Mouse (Mus musculus) stomach, embryonic 15.5 days (tissue): Measurements from ENCODE around the gene Iffo2. TPM values are rescaled to one million over a fixed set of nuclear protein-coding genes. Genes with fewer than 3 reads are reported as not detected.
"Not testable (repeated sequence)": the region's sequence is repeated elsewhere in the genome, so short reads cannot be mapped to it uniquely, and the experiment has no call there.

ENCODE experiments used
- ATAC-seq: fragments of 200-750 bp; cut with Nextera tagmentation; 2 replicates; pipeline ENCODE4 v1.8.0; 2017; ENCODE audit warnings: low read depth, moderate number of reproducible peaks, moderate TSS enrichment; ENCODE audit not compliant: insufficient read depth, low FRiP score
- H3K27ac ChIP-seq: fragments of 300-500 bp; sonication (generic); 2 replicates; pipeline ENCODE4 v1.5.1; 2015; ENCODE audit warnings: mild to moderate bottlenecking, inconsistent platforms
- H3K27me3 ChIP-seq: fragments of 300-500 bp; sonication (generic); replicated peaks from 2 replicates; pipeline ENCODE4 v1.6.1; 2015; ENCODE audit warnings: inconsistent platforms
- H3K36me3 ChIP-seq: fragments of 300-500 bp; sonication (generic); 2 replicates; pipeline ENCODE4 v1.6.1; 2015; ENCODE audit warnings: inconsistent platforms
- H3K4me1 ChIP-seq: fragments of 300-500 bp; sonication (generic); 2 replicates; pipeline ENCODE4 v1.6.1; 2015; ENCODE audit warnings: inconsistent platforms
- H3K4me2 ChIP-seq: fragments of 300-500 bp; sonication (generic); 2 replicates; pipeline ENCODE4 v1.6.1; 2015; ENCODE audit warnings: mild to moderate bottlenecking, inconsistent platforms
- H3K4me3 ChIP-seq: fragments of 300-500 bp; sonication (generic); replicated peaks from 2 replicates; pipeline ENCODE4 v1.5.1; 2015; ENCODE audit warnings: inconsistent platforms
- H3K9ac ChIP-seq: fragments of 300-500 bp; sonication (generic); 2 replicates; pipeline ENCODE4 v1.6.1; 2015; ENCODE audit warnings: inconsistent platforms
- H3K9me3 ChIP-seq: fragments of 300-500 bp; sonication (generic); 2 replicates; pipeline ENCODE4 v1.6.1; 2016; ENCODE audit warnings: inconsistent platforms
- WGBS: fragments of 180-500 bp; shearing (Covaris S2); methylation state at CpG from one replicate; pipeline ENCODE4 v1.1.7; 2015; 5-methylcytosine and 5-hydroxymethylcytosine counted together
- polyA plus RNA-seq: library from polyadenylated mRNA; unstranded; fragments of >200 nt; fragmentation: Nextera tagmentation; extraction: Ambion mirVana; gene quantifications from 2 replicates; pipeline ENCODE4 v1.2.1, GENCODE M21; 2015

The Iffo2 gene
- polyA plus RNA-seq: 2.2 and 4.2 TPM in 2 replicates

GRCm38 (mm10) chr4:139530248-139530647 is at the start of gene Iffo2:
TSS of gene Iffo2 (plus strand) at chr4:139530548.
- H3K4me3 ChIP-seq, H3K9ac ChIP-seq, H3K4me2 ChIP-seq, H3K4me1 ChIP-seq, H3K36me3 ChIP-seq, ATAC-seq, H3K27ac ChIP-seq, H3K9me3 ChIP-seq, H3K27me3 ChIP-seq: not testable (repeated sequence)
- 79% methylated on average over 5 of the region's 5 CpGs for WGBS

- ATAC-seq: peak; percentile 53
- H3K27ac ChIP-seq: peak overlapping the region; percentile 23; the same call in 1 of the 2 replicates
- H3K27me3 ChIP-seq: no peaks in the 10 kb centered on the region
- WGBS: 48% methylated on average over 1 of the region's 1 CpGs
- H3K4me3 ChIP-seq: no peak overlapping the region
- no peak overlapping the region for H3K4me2 ChIP-seq
- H3K4me1 ChIP-seq: no peaks in the 10 kb centered on the region
- no peaks in the 10 kb centered on the region for H3K9me3 ChIP-seq
- peaks cover 79% of the 10 kb centered on the region for H3K36me3 ChIP-seq
- H3K9ac ChIP-seq: no peak overlapping the region
Observed at GRCm38 (mm10) chr4:139481400-139481799, 48.9 kb upstream of the Iffo2 start.

GRCm38 (mm10) chr4:139483461-139484105 is 46.8 kb upstream of the Iffo2 start:
- H3K4me1 ChIP-seq: no peaks in the 10 kb centered on the region
- no peak overlapping the region for H3K27ac ChIP-seq
- 87% methylated on average over 8 of the region's 8 CpGs for WGBS
- ATAC-seq: no peak
- no peaks in the 10 kb centered on the region for H3K27me3 ChIP-seq
- no peaks in the 10 kb centered on the region for H3K9me3 ChIP-seq
- H3K36me3 ChIP-seq: peaks cover 64% of the 10 kb centered on the region
- H3K4me2 ChIP-seq: no peak overlapping the region
- no peak overlapping the region for H3K4me3 ChIP-seq
- no peak overlapping the region for H3K9ac ChIP-seq

- 83% methylated on average over 7 of the region's 7 CpGs for WGBS
- H3K36me3 ChIP-seq: peaks cover 62% of the 10 kb centered on the region
- no peak overlapping the region for H3K27ac ChIP-seq
- H3K9ac ChIP-seq: no peak overlapping the region
- no peaks in the 10 kb centered on the region for H3K9me3 ChIP-seq
- H3K4me1 ChIP-seq: no peaks in the 10 kb centered on the region
- H3K27me3 ChIP-seq: no peaks in the 10 kb centered on the region
- H3K4me3 ChIP-seq: no peak overlapping the region
- H3K4me2 ChIP-seq: no peak overlapping the region
- no peak for ATAC-seq
Observed at GRCm38 (mm10) chr4:139484496-139484895, 45.9 kb upstream of the Iffo2 start.

GRCm38 (mm10) chr4:139487085-139487484 is 43.3 kb upstream of the Iffo2 start:
- Histone ChIP-seq H3K9me3 (no peaks in the 10 kb centered on the region), H3K9ac (no peak overlapping the region), H3K4me2 (no peak overlapping the region), H3K4me1 (no peaks in the 10 kb centered on the region), H3K36me3 (peaks cover 55% of the 10 kb centered on the region), H3K27ac (no peak overlapping the region), H3K27me3 (no peaks in the 10 kb centered on the region), H3K4me3 (no peak overlapping the region)
- WGBS: 67% methylated on average over 10 of the region's 10 CpGs
- no peak for ATAC-seq

- Histone ChIP-seq H3K9ac (no peak overlapping the region), H3K9me3 (no peaks in the 10 kb centered on the region), H3K36me3 (peaks cover 46% of the 10 kb centered on the region), H3K27me3 (no peaks in the 10 kb centered on the region), H3K4me3 (no peak overlapping the region), H3K4me2 (no peak overlapping the region), H3K27ac (no peak overlapping the region), H3K4me1 (no peaks in the 10 kb centered on the region)
- 92% methylated on average over 5 of the region's 5 CpGs for WGBS
- ATAC-seq: no peak
Observed at GRCm38 (mm10) chr4:139488325-139488724, 42.0 kb upstream of the Iffo2 start.

- H3K4me2 ChIP-seq: no peak overlapping the region
- H3K9me3 ChIP-seq: no peaks in the 10 kb centered on the region
- no peak overlapping the region for H3K4me3 ChIP-seq
- no peak for ATAC-seq
- H3K36me3 ChIP-seq: peaks cover 38% of the 10 kb centered on the region
- no peak overlapping the region for H3K9ac ChIP-seq
- H3K4me1 ChIP-seq: no peaks in the 10 kb centered on the region
- H3K27ac ChIP-seq: no peak overlapping the region
- H3K27me3 ChIP-seq: no peaks in the 10 kb centered on the region
- 86% methylated on average over 1 of the region's 1 CpGs for WGBS
Observed at GRCm38 (mm10) chr4:139489946-139490345, 40.4 kb upstream of the Iffo2 start.

- no peak for ATAC-seq
- no peak overlapping the region for H3K4me3 ChIP-seq
- H3K27ac ChIP-seq: no peak overlapping the region
- no peaks in the 10 kb centered on the region for H3K4me1 ChIP-seq
- peaks cover 32% of the 10 kb centered on the region for H3K36me3 ChIP-seq
- no peak overlapping the region for H3K4me2 ChIP-seq
- no peaks in the 10 kb centered on the region for H3K27me3 ChIP-seq
- WGBS: 77% methylated on average over 11 of the region's 11 CpGs
- H3K9ac ChIP-seq: no peak overlapping the region
- H3K9me3 ChIP-seq: no peaks in the 10 kb centered on the region
Observed at GRCm38 (mm10) chr4:139490413-139491055, 39.8 kb upstream of the Iffo2 start.

GRCm38 (mm10) chr4:139491541-139492170 is 38.7 kb upstream of the Iffo2 start:
- H3K27ac ChIP-seq: no peak overlapping the region
- H3K36me3 ChIP-seq: peaks cover 28% of the 10 kb centered on the region
- no peaks in the 10 kb centered on the region for H3K9me3 ChIP-seq
- H3K9ac ChIP-seq: no peak overlapping the region
- no peaks in the 10 kb centered on the region for H3K4me1 ChIP-seq
- H3K27me3 ChIP-seq: no peaks in the 10 kb centered on the region
- no peak overlapping the region for H3K4me3 ChIP-seq
- H3K4me2 ChIP-seq: no peak overlapping the region
- ATAC-seq: no peak
- WGBS: 82% methylated on average over 5 of the region's 5 CpGs

- 51% methylated on average over 3 of the region's 3 CpGs for WGBS
- H3K36me3 ChIP-seq: peaks cover 28% of the 10 kb centered on the region
- no peaks in the 10 kb centered on the region for H3K9me3 ChIP-seq
- H3K4me1 ChIP-seq: no peaks in the 10 kb centered on the region
- peak; percentile 21; the same call in 1 of the 2 replicates for ATAC-seq
- H3K4me3 ChIP-seq: no peak overlapping the region
- H3K27me3 ChIP-seq: no peaks in the 10 kb centered on the region
- no peak overlapping the region for H3K4me2 ChIP-seq
- H3K9ac ChIP-seq: no peak overlapping the region
- H3K27ac ChIP-seq: no peak overlapping the region
Observed at GRCm38 (mm10) chr4:139492258-139492833, 38.0 kb upstream of the Iffo2 start.

- no peak overlapping the region for H3K4me2 ChIP-seq
- H3K27ac ChIP-seq: no peak overlapping the region
- WGBS: 59% methylated on average over 9 of the region's 9 CpGs
- H3K27me3 ChIP-seq: no peaks in the 10 kb centered on the region
- no peak overlapping the region for H3K9ac ChIP-seq
- H3K36me3 ChIP-seq: peaks cover 26% of the 10 kb centered on the region
- no peak overlapping the region for H3K4me3 ChIP-seq
- no peaks in the 10 kb centered on the region for H3K4me1 ChIP-seq
- H3K9me3 ChIP-seq: no peaks in the 10 kb centered on the region
- no peak for ATAC-seq
Observed at GRCm38 (mm10) chr4:139493227-139494025, 36.9 kb upstream of the Iffo2 start.
